Mouse (Mus musculus): ENCODE measurements around the gene Psmg4. TPM values are rescaled to one million over a fixed set of nuclear protein-coding genes. Genes with fewer than 3 reads are reported as not detected.

Psmg4 gene
- polyA plus RNA-seq, 1 experiment from 2014 or later = 79.0 TPM

DNA sequence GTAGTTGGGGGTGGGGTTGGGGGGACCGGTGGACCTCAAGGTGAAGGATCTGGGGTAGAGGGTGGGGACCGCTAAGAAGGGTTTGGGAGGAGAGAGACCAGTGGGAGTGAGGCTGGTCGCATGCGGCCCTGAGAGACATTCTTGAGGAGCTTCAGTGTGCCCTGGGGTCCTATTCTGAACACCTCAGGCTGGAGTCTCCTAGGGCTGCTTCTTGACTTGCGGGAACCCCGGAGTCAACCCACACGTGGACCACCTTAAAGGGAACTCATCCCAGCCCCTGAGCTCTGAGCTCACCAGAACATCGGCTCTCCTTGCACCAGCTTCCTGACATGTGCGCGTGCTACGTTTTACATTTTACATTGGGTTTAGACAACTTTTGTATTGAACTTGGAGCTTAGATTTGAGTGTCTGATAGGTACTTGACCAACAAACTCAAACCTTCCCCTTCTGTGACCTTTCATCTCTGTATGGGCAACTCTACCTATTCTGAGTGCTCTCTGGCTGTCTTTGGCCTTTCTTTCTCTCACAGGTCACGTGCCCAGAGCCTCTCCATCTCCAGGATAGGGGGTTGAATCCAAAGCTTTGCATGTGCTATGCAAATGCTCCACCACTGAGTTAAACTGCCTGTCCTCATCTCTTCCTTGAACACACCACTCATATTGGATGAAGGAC lies 676 bp downstream of the Psmg4 start:
- peak overlapping the region; percentile 99 for H3K27ac ChIP-seq
- peak; percentile 85 for ATAC-seq (replicated peaks; ENCODE audit: low FRiP score)
- H3K4me1 ChIP-seq = peaks cover 14% of the 10 kb centered on the region
- no peaks in the 10 kb centered on the region for H3K9me3 ChIP-seq (replicated peaks)
- WGBS = 32% methylated on average over 12 of the region's 12 CpGs
- peak overlapping the region; percentile 88 for H3K4me3 ChIP-seq (replicated peaks)
- no peaks in the 10 kb centered on the region for H3K27me3 ChIP-seq
- H3K4me2 ChIP-seq = peak overlapping the region; percentile 73
- peak overlapping the region; percentile 63 for H3K9ac ChIP-seq
- peaks cover 10% of the 10 kb centered on the region for H3K36me3 ChIP-seq

GRCm38 (mm10) chr13:34174025-34174424 lies 11.3 kb downstream of the Psmg4 start:
- no peak for ATAC-seq (replicated peaks; ENCODE audit: low FRiP score)
- Histone ChIP-seq H3K9me3 (replicated peaks) (no peaks in the 10 kb centered on the region), H3K4me3 (replicated peaks) (no peak overlapping the region), H3K27ac (no peak overlapping the region), H3K4me1 (no peaks in the 10 kb centered on the region), H3K36me3 (peaks cover 14% of the 10 kb centered on the region), H3K9ac (no peak overlapping the region), H3K4me2 (no peak overlapping the region), H3K27me3 (no peaks in the 10 kb centered on the region)
- 90% methylated on average over 6 of the region's 6 CpGs for WGBS

GRCm38 (mm10) chr13:34181624-34182023 lies 18.9 kb downstream of the Psmg4 start:
- Histone ChIP-seq H3K4me1 (no peaks in the 10 kb centered on the region), H3K36me3 (peaks cover 36% of the 10 kb centered on the region), H3K27ac (no peak overlapping the region), H3K9me3 (replicated peaks) (no peaks in the 10 kb centered on the region), H3K4me3 (replicated peaks) (no peak overlapping the region), H3K9ac (no peak overlapping the region), H3K4me2 (no peak overlapping the region), H3K27me3 (no peaks in the 10 kb centered on the region)
- WGBS = 79% methylated on average over 5 of the region's 5 CpGs
- no peak for ATAC-seq (replicated peaks; ENCODE audit: low FRiP score)

GRCm38 (mm10) chr13:34185371-34185770 lies 22.6 kb downstream of the Psmg4 start:
- H3K36me3 ChIP-seq = peaks cover 22% of the 10 kb centered on the region
- H3K27me3 ChIP-seq = no peaks in the 10 kb centered on the region
- H3K4me2 ChIP-seq = no peak overlapping the region
- no peak overlapping the region for H3K4me3 ChIP-seq (replicated peaks)
- ATAC-seq (replicated peaks; ENCODE audit: low FRiP score) = no peak
- H3K9me3 ChIP-seq (replicated peaks) = no peaks in the 10 kb centered on the region
- H3K4me1 ChIP-seq = no peaks in the 10 kb centered on the region
- no peak overlapping the region for H3K27ac ChIP-seq
- WGBS = 88% methylated on average over 2 of the region's 2 CpGs
- H3K9ac ChIP-seq = no peak overlapping the region

GRCm38 (mm10) chr13:34187571-34187970 lies 24.8 kb downstream of the Psmg4 start:
- Histone ChIP-seq H3K4me3 (replicated peaks) (no peak overlapping the region), H3K9ac (no peak overlapping the region), H3K27ac (no peak overlapping the region), H3K9me3 (replicated peaks) (no peaks in the 10 kb centered on the region), H3K36me3 (0 out of 2 replicates have a peak, but pooled peaks cover 3% of the 10 kb centered on the region), H3K4me1 (no peaks in the 10 kb centered on the region), H3K27me3 (no peaks in the 10 kb centered on the region), H3K4me2 (no peak overlapping the region; the same call in 1 of the 2 replicates)
- 11% methylated on average over 5 of the region's 5 CpGs for WGBS
- peak; percentile 87 for ATAC-seq (replicated peaks; ENCODE audit: low FRiP score)

- ATAC-seq (replicated peaks; ENCODE audit: low FRiP score) = peak; percentile 69
- Histone ChIP-seq H3K9ac (no peak overlapping the region), H3K4me3 (replicated peaks) (no peak overlapping the region), H3K4me1 (peaks cover 4% of the 10 kb centered on the region; the same call in 1 of the 2 replicates), H3K9me3 (replicated peaks) (no peaks in the 10 kb centered on the region), H3K4me2 (no peak overlapping the region), H3K36me3 (peaks cover 4% of the 10 kb centered on the region; the same call in 1 of the 2 replicates), H3K27ac (no peak overlapping the region), H3K27me3 (no peaks in the 10 kb centered on the region)
- WGBS = 69% methylated on average over 8 of the region's 8 CpGs
These were observed 29.8 kb downstream of the Psmg4 start for GRCm38 (mm10) chr13:34192414-34193191.

DNA sequence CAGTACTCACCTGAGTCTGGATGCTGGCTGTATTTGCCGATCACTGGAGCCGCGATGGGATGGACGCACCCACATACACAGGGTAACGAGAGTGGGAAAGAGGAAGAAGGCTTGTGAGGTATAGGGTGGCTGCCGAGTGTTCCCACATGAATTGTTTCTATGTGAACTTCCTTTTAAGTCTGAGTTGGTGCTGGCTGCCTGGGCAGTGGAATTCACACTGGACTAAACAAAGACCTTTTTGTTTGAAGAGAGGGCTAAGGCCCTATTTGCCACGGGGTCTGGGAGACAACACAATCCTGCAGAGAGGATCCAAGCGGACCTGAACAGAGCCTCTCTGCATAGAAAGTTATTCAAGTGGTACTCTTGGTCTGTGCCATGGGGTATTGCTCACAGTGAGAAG lies 30.6 kb downstream of the Psmg4 start:
- no peaks in the 10 kb centered on the region for H3K9me3 ChIP-seq (replicated peaks)
- H3K9ac ChIP-seq = no peak overlapping the region
- H3K4me2 ChIP-seq = no peak overlapping the region
- no peak overlapping the region for H3K4me3 ChIP-seq (replicated peaks)
- WGBS = 71% methylated on average over 8 of the region's 8 CpGs
- ATAC-seq (replicated peaks; ENCODE audit: low FRiP score) = no peak
- H3K4me1 ChIP-seq = peaks cover 4% of the 10 kb centered on the region; the same call in 1 of the 2 replicates
- no peak overlapping the region for H3K27ac ChIP-seq
- no peaks in the 10 kb centered on the region for H3K27me3 ChIP-seq
- peaks cover 4% of the 10 kb centered on the region; the same call in 1 of the 2 replicates for H3K36me3 ChIP-seq

DNA sequence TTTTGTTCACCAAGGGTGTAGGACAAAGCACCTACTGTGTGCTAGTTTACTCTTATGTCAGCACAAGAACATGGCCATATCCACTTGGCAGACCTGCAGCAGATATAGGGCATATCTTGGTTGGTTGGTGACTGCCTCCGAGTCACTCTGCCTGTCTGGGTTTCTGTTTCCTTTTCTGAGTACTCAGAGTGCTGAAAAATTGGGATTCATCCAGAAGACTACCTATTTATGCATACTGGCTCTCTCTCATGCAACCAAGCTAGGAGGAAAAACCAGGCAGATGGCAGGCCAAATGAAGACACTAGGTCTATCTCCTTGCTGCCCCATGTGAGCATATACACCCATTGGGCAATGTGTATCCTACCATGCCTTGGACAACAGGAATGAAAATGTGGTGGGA lies 32.9 kb downstream of the Psmg4 start:
- Histone ChIP-seq H3K4me1 (peaks cover 4% of the 10 kb centered on the region; the same call in 1 of the 2 replicates), H3K27ac (no peak overlapping the region), H3K9me3 (replicated peaks) (no peaks in the 10 kb centered on the region), H3K4me3 (replicated peaks) (no peak overlapping the region), H3K27me3 (no peaks in the 10 kb centered on the region), H3K36me3 (peaks cover 4% of the 10 kb centered on the region; the same call in 1 of the 2 replicates), H3K9ac (no peak overlapping the region), H3K4me2 (no peak overlapping the region)
- no peak for ATAC-seq (replicated peaks; ENCODE audit: low FRiP score)
- 98% methylated on average over 1 of the region's 1 CpGs for WGBS

GRCm38 (mm10) chr13:34205216-34205615 lies 42.5 kb downstream of the Psmg4 start:
- no peak overlapping the region for H3K4me3 ChIP-seq (replicated peaks)
- no peak overlapping the region for H3K9ac ChIP-seq
- no peaks in the 10 kb centered on the region for H3K36me3 ChIP-seq
- 92% methylated on average over 3 of the region's 3 CpGs for WGBS
- no peak for ATAC-seq (replicated peaks; ENCODE audit: low FRiP score)
- H3K27me3 ChIP-seq = no peaks in the 10 kb centered on the region
- no peak overlapping the region for H3K27ac ChIP-seq
- no peaks in the 10 kb centered on the region for H3K9me3 ChIP-seq (replicated peaks)
- no peaks in the 10 kb centered on the region for H3K4me1 ChIP-seq
- no peak overlapping the region for H3K4me2 ChIP-seq

- Histone ChIP-seq H3K27ac (no peak overlapping the region), H3K9ac (no peak overlapping the region)
These were observed 45.1 kb downstream of the Psmg4 start for GRCm38 (mm10) chr13:34207714-34208470.

GRCm38 (mm10) chr13:34211261-34211775 lies 48.6 kb downstream of the Psmg4 start:
- H3K27me3 ChIP-seq = no peaks in the 10 kb centered on the region
- no peaks in the 10 kb centered on the region for H3K36me3 ChIP-seq
- peaks cover 7% of the 10 kb centered on the region; the same call in 1 of the 2 replicates for H3K4me1 ChIP-seq
- H3K9me3 ChIP-seq (replicated peaks) = no peaks in the 10 kb centered on the region
- no peak for ATAC-seq (replicated peaks; ENCODE audit: low FRiP score)
- H3K27ac ChIP-seq = no peak overlapping the region
- no peak overlapping the region for H3K4me3 ChIP-seq (replicated peaks)
- H3K4me2 ChIP-seq = no peak overlapping the region
- no peak overlapping the region for H3K9ac ChIP-seq
- 63% methylated on average over 4 of the region's 4 CpGs for WGBS

More at GRCm38 (mm10) chr13:34207714-34208470, 45.1 kb downstream of the Psmg4 start:
- ATAC-seq (replicated peaks; ENCODE audit: low FRiP score) = no peak
- Histone ChIP-seq H3K4me3 (replicated peaks) (no peak overlapping the region), H3K4me1 (peaks cover 3% of the 10 kb centered on the region; the same call in 1 of the 2 replicates), H3K9me3 (replicated peaks) (no peaks in the 10 kb centered on the region), H3K4me2 (no peak overlapping the region), H3K36me3 (no peaks in the 10 kb centered on the region), H3K27me3 (no peaks in the 10 kb centered on the region)
- 66% methylated on average over 6 of the region's 6 CpGs for WGBS
